Mouse (Mus musculus) hindbrain, embryonic 13.5 days (tissue): ENCODE measurements around the gene Pdzk1ip1. TPM values are rescaled to one million over a fixed set of nuclear protein-coding genes. Genes with fewer than 3 reads are reported as not detected.

ENCODE experiments used
- ATAC-seq: fragments of 200-750 bp; cut with Nextera tagmentation; 2 replicates; pipeline ENCODE4 v1.8.0; 2017; ENCODE audit warnings: moderate TSS enrichment; ENCODE audit not compliant: low FRiP score
- H3K27ac ChIP-seq: fragments of 300-500 bp; sonication (generic); 2 replicates; pipeline ENCODE4 v1.5.1; 2015; ENCODE audit warnings: inconsistent platforms, mild to moderate bottlenecking, moderate library complexity
- H3K27me3 ChIP-seq: fragments of 300-500 bp; sonication (generic); 2 replicates; pipeline ENCODE4 v1.6.1; 2015; ENCODE audit warnings: mild to moderate bottlenecking, inconsistent platforms
- H3K36me3 ChIP-seq: fragments of 300-500 bp; sonication (generic); 2 replicates; pipeline ENCODE4 v1.6.1; 2015; ENCODE audit warnings: mild to moderate bottlenecking, inconsistent platforms
- H3K4me1 ChIP-seq: fragments of 300-500 bp; sonication (generic); replicated peaks from 2 replicates; pipeline ENCODE4 v1.6.1; 2015; ENCODE audit warnings: inconsistent platforms
- H3K4me2 ChIP-seq: fragments of 300-500 bp; sonication (generic); 2 replicates; pipeline ENCODE4 v1.6.1; 2015; ENCODE audit warnings: inconsistent platforms, mild to moderate bottlenecking, moderate library complexity
- H3K4me3 ChIP-seq: fragments of 300-500 bp; sonication (generic); 2 replicates; pipeline ENCODE4 v1.5.1; 2015; ENCODE audit warnings: mild to moderate bottlenecking, inconsistent platforms
- H3K9ac ChIP-seq: fragments of 300-500 bp; sonication (generic); 2 replicates; pipeline ENCODE4 v1.6.1; 2015; ENCODE audit warnings: mild to moderate bottlenecking, inconsistent platforms
- H3K9me3 ChIP-seq: fragments of 300-500 bp; sonication (generic); 2 replicates; pipeline ENCODE4 v1.6.1; 2016; ENCODE audit warnings: inconsistent platforms
- WGBS: fragments of 180-500 bp; shearing (Covaris S2); methylation state at CpG from one replicate; pipeline ENCODE4 v1.1.7; 2015; 5-methylcytosine and 5-hydroxymethylcytosine counted together
- polyA plus RNA-seq: library from polyadenylated mRNA; unstranded; fragments of >200 nt; fragmentation: Nextera tagmentation; extraction: Ambion mirVana; gene quantifications from 2 replicates; pipeline ENCODE4 v1.2.1, GENCODE M21; 2015

Pdzk1ip1 gene
- polyA plus RNA-seq, 1 experiment from 2014 or later, result 5.5 TPM

DNA sequence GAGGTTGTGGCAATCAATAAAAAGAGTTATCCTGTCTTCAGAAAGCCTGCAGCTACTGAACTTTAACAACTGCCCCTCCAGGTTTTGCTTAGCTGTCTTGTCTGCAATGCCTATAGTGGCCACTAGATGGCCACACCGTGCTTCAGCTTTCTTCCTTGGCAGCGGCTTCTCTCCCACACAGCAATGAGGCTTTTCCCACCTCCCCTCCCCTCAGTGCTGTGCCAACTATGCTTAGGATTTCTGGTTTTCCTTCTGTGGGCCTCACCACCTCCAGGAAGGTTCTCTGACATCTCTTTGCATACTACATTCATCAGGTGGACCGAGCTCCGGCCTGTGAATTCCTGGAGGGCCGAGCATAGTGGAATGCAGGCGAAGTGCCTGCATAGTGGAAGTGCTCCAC is 13.2 kb downstream of the Pdzk1ip1 start:
- Histone ChIP-seq H3K27me3 (peaks cover 35% of the 10 kb centered on the region), H3K4me1 (peaks cover 5% of the 10 kb centered on the region), H3K9me3 (no peaks in the 10 kb centered on the region), H3K36me3 (no peaks in the 10 kb centered on the region), H3K4me3 (no peak overlapping the region), H3K9ac (no peak overlapping the region), H3K27ac (no peak overlapping the region), H3K4me2 (no peak overlapping the region)
- WGBS, result 40% methylated on average over 6 of the region's 6 CpGs
- peak; percentile 67 for ATAC-seq

DNA sequence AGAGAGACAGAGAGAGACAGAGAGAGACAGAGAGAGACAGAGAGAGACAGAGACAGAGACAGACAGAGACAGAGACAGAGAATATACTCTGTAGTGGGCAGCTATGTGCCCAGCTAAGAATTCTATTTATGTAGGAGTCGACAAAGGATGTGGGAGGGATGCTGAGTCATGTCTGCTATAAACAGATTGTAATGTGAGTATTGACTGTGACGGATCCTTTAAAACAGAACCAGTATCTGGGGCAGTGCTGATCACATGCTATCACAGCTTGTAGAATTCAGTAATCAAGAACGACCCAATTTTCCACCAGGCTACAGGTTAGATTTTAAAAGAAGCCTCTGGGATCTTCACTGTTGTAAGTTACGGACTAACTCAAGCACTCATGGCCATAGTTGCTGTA is 15.0 kb downstream of the Pdzk1ip1 start:
- H3K27ac ChIP-seq, result no peak overlapping the region
- H3K4me2 ChIP-seq, result no peak overlapping the region
- peaks cover 19% of the 10 kb centered on the region for H3K27me3 ChIP-seq
- WGBS, result 72% methylated on average over 4 of the region's 4 CpGs
- H3K4me3 ChIP-seq, result no peak overlapping the region
- ATAC-seq, result no peak
- H3K4me1 ChIP-seq, result no peaks in the 10 kb centered on the region
- no peak overlapping the region for H3K9ac ChIP-seq
- H3K9me3 ChIP-seq, result no peaks in the 10 kb centered on the region
- H3K36me3 ChIP-seq, result no peaks in the 10 kb centered on the region

DNA sequence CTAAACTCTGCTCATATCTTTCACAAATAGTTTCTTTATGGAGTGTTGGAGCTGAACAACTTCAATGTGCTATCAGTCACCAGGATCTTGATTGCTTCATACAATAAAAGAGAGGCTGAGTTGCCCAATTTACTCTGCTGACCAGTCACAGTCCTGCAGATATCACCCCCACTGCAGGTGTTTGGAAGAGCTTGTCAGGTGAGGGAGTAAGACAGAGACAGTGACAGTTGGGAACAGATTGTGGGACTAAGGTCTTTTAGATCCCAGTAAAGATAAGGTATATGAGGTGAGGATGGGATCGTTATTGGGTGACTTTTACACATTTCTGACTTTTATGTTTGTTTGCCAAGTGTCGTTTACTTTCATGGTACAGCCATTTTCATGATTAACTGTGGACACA is 22.7 kb downstream of the Pdzk1ip1 start:
- WGBS, result 78% methylated on average over 2 of the region's 2 CpGs
- no peak overlapping the region for H3K4me2 ChIP-seq
- no peak for ATAC-seq

DNA sequence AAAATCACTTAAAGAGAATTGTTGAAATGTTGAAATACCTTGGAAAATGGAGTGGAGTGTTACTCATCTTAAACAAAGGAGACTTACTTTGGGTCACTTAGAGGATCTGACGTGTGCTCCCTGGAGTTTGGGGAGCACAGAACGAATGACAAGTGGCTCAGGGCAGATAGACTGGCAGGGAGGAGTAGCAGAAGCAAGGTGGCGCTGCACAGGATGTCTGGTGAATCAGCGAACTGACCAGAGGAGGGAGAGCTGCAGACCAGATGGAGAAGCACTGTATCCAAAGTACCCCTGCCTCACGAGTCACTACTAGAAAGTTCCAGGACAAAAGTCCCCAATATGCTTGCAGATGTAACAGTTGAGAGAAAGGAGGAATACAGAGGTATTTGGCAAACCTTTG is 24.8 kb downstream of the Pdzk1ip1 start:
- peaks cover 12% of the 10 kb centered on the region; the same call in 1 of the 2 replicates for H3K27me3 ChIP-seq
- no peak overlapping the region for H3K4me2 ChIP-seq
- no peaks in the 10 kb centered on the region for H3K36me3 ChIP-seq
- H3K4me1 ChIP-seq, result no peaks in the 10 kb centered on the region
- H3K9ac ChIP-seq, result no peak overlapping the region
- H3K4me3 ChIP-seq, result no peak overlapping the region
- no peak overlapping the region for H3K27ac ChIP-seq
- H3K9me3 ChIP-seq, result no peaks in the 10 kb centered on the region
- 21% methylated on average over 5 of the region's 5 CpGs for WGBS
- no peak for ATAC-seq

More for the DNA sequence above, 22.7 kb downstream of the Pdzk1ip1 start:
- H3K4me1 ChIP-seq, result no peaks in the 10 kb centered on the region
- H3K27me3 ChIP-seq, result peaks cover 10% of the 10 kb centered on the region; the same call in 1 of the 2 replicates
- H3K4me3 ChIP-seq, result no peak overlapping the region
- H3K9me3 ChIP-seq, result no peaks in the 10 kb centered on the region
- no peaks in the 10 kb centered on the region for H3K36me3 ChIP-seq
- H3K27ac ChIP-seq, result no peak overlapping the region
- H3K9ac ChIP-seq, result no peak overlapping the region

DNA sequence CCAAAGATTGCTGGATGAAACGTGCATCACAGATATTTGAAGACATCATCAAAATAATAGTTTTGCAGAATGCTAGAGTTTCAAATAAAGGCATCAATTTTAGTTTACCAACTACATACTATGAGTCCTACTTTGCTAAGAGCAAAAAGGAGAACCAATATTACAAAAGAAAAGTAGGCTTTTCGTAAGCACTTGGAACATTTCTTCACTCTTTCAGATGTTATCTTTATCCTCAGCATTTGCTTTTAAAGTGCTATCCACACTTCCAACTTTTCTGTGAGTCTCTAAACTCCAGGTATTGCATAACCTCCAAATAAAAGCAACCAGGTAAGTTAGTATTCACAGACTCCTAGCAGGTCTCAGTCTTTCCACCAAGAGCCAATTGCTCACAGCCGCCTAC is 31.1 kb downstream of the Pdzk1ip1 start:
- ATAC-seq, result no peak

DNA sequence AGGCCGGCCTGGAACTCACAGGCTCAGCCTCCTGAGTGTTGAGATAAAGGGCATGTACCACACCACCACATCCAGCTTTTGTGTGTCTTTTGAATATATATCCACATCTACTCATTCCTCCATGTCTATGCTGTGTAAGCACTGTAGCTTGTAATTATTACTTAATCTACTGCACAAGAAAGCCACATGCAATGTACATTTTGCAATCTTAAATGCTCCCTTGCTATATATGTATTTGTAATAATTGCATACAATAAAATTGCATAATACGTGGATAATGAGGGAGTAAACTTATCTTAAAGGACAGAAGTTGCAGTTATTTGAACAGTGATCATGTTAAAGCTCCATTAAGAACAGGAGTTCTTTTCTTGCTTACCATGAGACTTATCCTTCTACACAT is 32.7 kb downstream of the Pdzk1ip1 start:
- WGBS, result 84% methylated on average over 2 of the region's 2 CpGs
- Histone ChIP-seq H3K27ac (no peak overlapping the region), H3K4me3 (no peak overlapping the region), H3K9me3 (no peaks in the 10 kb centered on the region), H3K4me2 (no peak overlapping the region), H3K4me1 (no peaks in the 10 kb centered on the region), H3K36me3 (no peaks in the 10 kb centered on the region), H3K9ac (no peak overlapping the region), H3K27me3 (0 out of 2 replicates have a peak, but pooled peaks cover 5% of the 10 kb centered on the region)
- no peak for ATAC-seq

More for the DNA sequence above, 31.1 kb downstream of the Pdzk1ip1 start:
- H3K27ac ChIP-seq, result no peak overlapping the region
- no peaks in the 10 kb centered on the region for H3K36me3 ChIP-seq
- no peaks in the 10 kb centered on the region for H3K9me3 ChIP-seq
- H3K27me3 ChIP-seq, result 0 out of 2 replicates have a peak, but pooled peaks cover 5% of the 10 kb centered on the region
- H3K4me2 ChIP-seq, result no peak overlapping the region
- H3K4me1 ChIP-seq, result no peaks in the 10 kb centered on the region
- WGBS, result 88% methylated on average over 3 of the region's 3 CpGs
- no peak overlapping the region for H3K4me3 ChIP-seq
- no peak overlapping the region for H3K9ac ChIP-seq

DNA sequence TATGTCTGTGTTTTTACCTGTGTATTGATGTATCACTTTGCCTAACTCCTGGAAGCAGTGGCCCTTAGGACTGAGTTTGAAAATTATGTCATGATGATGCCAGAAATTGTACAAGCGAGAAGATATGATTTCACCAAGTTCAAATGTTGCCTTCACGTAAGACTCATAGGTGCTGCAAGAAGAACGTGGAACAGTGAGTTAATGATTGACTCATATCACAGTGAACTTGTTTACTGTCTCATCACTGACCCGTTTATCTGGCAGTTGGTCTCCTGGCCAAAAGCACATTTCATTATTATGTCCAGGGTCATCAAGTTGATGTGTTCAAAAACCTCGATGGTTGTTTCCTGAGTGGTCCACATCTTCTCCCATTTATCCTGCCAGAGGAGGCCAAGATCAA is 33.1 kb downstream of the Pdzk1ip1 start:
- Histone ChIP-seq H3K27me3 (0 out of 2 replicates have a peak, but pooled peaks cover 5% of the 10 kb centered on the region), H3K4me3 (no peak overlapping the region), H3K9ac (no peak overlapping the region), H3K36me3 (no peaks in the 10 kb centered on the region), H3K4me2 (no peak overlapping the region), H3K4me1 (no peaks in the 10 kb centered on the region), H3K9me3 (no peaks in the 10 kb centered on the region), H3K27ac (no peak overlapping the region)
- ATAC-seq, result no peak
- 87% methylated on average over 5 of the region's 5 CpGs for WGBS

DNA sequence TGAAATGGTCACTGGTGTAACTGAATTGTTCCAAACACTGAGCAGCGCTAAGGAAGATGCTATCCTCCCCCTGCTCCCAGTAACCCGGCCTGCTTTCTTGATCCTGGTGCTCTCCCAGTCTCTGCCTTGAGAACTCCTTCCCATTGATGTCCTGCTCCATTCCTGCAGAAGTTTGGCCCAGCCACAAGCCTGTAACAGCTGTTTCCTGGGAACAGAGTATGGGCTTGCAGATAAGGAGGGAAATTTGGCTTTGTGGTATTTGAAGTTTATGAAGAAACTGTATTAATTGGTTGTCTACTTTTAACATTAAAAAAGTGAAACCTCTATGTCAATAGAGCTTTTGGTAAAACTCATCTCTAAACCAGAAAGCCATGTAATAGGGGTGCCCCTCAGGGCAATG is 35.0 kb downstream of the Pdzk1ip1 start:
- Histone ChIP-seq H3K4me3 (no peak overlapping the region), H3K27ac (no peak overlapping the region), H3K4me2 (no peak overlapping the region), H3K9ac (no peak overlapping the region), H3K4me1 (no peaks in the 10 kb centered on the region), H3K36me3 (no peaks in the 10 kb centered on the region), H3K27me3 (no peaks in the 10 kb centered on the region), H3K9me3 (no peaks in the 10 kb centered on the region)
- WGBS, result 60% methylated on average over 2 of the region's 2 CpGs
- no peak for ATAC-seq

DNA sequence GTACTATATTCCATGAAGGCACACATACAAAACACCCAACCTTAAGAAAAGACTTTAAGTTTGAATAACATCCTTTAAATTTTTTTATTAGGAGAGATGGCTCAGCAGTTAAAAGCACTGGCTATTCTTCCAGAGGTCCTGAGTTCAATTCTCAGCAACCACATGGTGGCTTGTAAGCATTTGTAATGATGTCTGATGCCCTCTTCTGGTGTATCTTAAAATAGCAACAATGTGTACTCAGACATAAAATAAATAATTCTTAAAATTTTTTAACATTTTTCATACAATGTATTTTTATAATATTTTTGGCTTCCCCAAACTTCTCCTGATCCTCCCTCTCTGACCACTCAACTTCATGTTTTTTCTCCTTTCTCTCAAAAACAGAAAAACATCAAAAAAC is 36.2 kb downstream of the Pdzk1ip1 start:
- H3K9me3 ChIP-seq, result no peaks in the 10 kb centered on the region
- H3K27ac ChIP-seq, result no peak overlapping the region
- no peaks in the 10 kb centered on the region for H3K36me3 ChIP-seq
- H3K4me2 ChIP-seq, result no peak overlapping the region
- no peaks in the 10 kb centered on the region for H3K4me1 ChIP-seq
- no peaks in the 10 kb centered on the region for H3K27me3 ChIP-seq
- no peak for ATAC-seq
- no peak overlapping the region for H3K4me3 ChIP-seq
- no peak overlapping the region for H3K9ac ChIP-seq

DNA sequence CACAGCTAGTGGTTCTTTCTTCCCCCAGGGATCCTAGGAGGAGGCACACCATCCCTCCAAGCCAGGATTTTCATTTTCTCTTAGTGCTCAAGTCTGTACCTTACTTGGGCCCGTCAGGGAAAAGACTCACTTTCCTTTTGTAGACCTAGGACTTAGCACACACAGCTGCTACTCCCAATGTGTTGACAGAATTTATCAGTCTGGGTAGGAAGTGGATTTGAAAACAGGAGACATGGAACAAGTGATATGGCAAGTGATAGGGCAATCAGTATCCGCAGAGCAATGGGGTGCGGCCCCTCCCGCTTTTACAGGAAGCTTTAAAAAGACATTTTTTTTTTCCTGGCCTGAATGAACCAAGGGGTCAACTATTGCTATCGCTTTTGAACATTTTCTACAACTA is 44.6 kb downstream of the Pdzk1ip1 start:
- peak overlapping the region; percentile 57 for H3K4me3 ChIP-seq
- peaks cover 18% of the 10 kb centered on the region for H3K4me1 ChIP-seq
- peak overlapping the region; percentile 79 for H3K4me2 ChIP-seq
- peak overlapping the region; percentile 77; the same call in 1 of the 2 replicates for H3K9ac ChIP-seq
- H3K27ac ChIP-seq, result peak overlapping the region; percentile 78; the same call in 1 of the 2 replicates
- ATAC-seq, result peak; percentile 23; the same call in 1 of the 2 replicates
- H3K27me3 ChIP-seq, result peaks cover 24% of the 10 kb centered on the region
- H3K9me3 ChIP-seq, result no peaks in the 10 kb centered on the region
- 8% methylated on average over 5 of the region's 5 CpGs for WGBS
- H3K36me3 ChIP-seq, result no peaks in the 10 kb centered on the region

DNA sequence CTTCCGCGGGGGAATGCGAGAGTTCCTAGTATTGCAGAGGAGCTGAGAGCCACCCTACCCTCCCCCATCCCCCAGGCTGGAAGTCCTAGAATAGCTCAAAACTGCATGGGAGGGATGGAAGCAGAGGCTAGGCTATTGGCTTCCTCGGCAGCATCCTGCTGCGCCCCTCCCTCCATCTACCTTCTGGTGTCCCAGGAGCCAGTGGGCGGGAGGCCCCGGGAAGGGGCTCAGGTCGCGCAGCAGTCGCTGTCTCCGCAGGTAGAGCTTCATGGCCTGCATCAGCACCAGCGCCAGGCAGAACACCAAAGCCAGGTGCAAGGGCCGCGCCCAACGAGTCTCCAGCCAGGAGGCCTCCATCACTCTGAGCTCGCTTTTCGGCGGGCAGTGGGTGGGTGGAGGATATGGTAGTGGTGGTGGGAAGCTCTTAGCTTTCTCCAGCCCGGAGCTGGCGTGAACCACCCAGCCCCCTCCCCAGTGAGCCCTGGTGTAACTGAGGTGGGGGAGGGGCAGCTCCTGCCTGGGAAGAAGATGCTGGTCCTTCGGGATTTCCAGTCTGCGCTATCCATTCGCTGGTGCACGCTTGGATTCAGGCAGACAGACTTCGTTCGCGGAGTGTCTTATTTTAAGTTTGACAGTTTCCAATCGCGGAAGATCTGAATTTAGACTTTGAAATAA is 45.2 kb downstream of the Pdzk1ip1 start, which contains the start of gene Cyp4x1:
Gene Cyp4x1 (minus strand): TSS at position 661 of the 675 bp plus-strand sequence.
- WGBS, result 1% methylated on average over 29 of the region's 29 CpGs
- peak within 1 kb of the TSS; percentile 78 for H3K27ac ChIP-seq
- no peaks in the 10 kb centered on the region for H3K36me3 ChIP-seq
- ATAC-seq, result peak; percentile 93
- H3K9me3 ChIP-seq, result no peaks in the 10 kb centered on the region
- peak within 1 kb of the TSS; percentile 57 for H3K4me3 ChIP-seq
- peak within 1 kb of the TSS; percentile 79 for H3K4me2 ChIP-seq
- peaks cover 18% of the 10 kb centered on the region for H3K4me1 ChIP-seq
- H3K9ac ChIP-seq, result peak within 1 kb of the TSS; percentile 77
- H3K27me3 ChIP-seq, result peaks cover 24% of the 10 kb centered on the region

DNA sequence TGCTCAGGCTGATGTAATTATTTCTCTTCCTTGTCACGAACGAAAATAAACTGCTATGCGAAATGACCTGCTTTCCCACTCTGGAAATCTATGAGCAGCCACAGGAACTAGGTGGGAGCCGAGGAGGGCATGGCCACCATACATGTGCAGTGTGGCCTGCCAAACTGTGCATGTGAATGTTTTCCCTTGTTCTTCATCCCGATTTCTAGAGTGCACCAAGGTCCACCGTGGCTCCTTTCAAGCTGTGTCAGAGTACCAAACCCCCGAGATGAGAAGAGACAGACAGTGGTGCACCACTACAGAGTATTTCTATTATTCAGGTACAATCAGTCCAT is 45.8 kb downstream of the Pdzk1ip1 start:
- WGBS, result 17% methylated on average over 7 of the region's 7 CpGs
- Histone ChIP-seq H3K9me3 (no peaks in the 10 kb centered on the region), H3K27me3 (peaks cover 24% of the 10 kb centered on the region), H3K9ac (peak overlapping the region; percentile 77), H3K4me1 (peaks cover 18% of the 10 kb centered on the region), H3K36me3 (no peaks in the 10 kb centered on the region), H3K27ac (peak overlapping the region; percentile 78; the same call in 1 of the 2 replicates), H3K4me3 (peak overlapping the region; percentile 57), H3K4me2 (peak overlapping the region; percentile 79)
- peak; percentile 65 for ATAC-seq
